Mouse (Mus musculus) midbrain, embryonic 16.5 days (tissue): ENCODE data around the gene Itga11. TPM values are rescaled to one million over a fixed set of nuclear protein-coding genes. Genes with fewer than 3 reads are reported as not detected.
"Not testable (repeated sequence)": the region's sequence is repeated elsewhere in the genome, so short reads cannot be mapped to it uniquely, and the experiment has no call there.

Experiments used
- ATAC-seq: fragments of 200-750 bp; cut with Nextera tagmentation; 2 replicates; pipeline ENCODE4 v1.8.0; 2017; ENCODE audit warnings: moderate TSS enrichment
- H3K27ac ChIP-seq: fragments of 300-500 bp; sonication (generic); 2 replicates; pipeline ENCODE4 v1.5.1; 2014; ENCODE audit warnings: mild to moderate bottlenecking, low read length, mixed read lengths
- H3K27me3 ChIP-seq: fragments of 300-500 bp; sonication (generic); 2 replicates; pipeline ENCODE4 v1.6.1; 2014; ENCODE audit warnings: low read depth, low read length, mixed read lengths; ENCODE audit not compliant: control insufficient read depth, insufficient read depth
- H3K36me3 ChIP-seq: fragments of 300-500 bp; sonication (generic); 2 replicates; pipeline ENCODE4 v1.6.1; 2014; ENCODE audit warnings: mild to moderate bottlenecking, low read length, moderate library complexity, mixed read lengths; ENCODE audit not compliant: control insufficient read depth, insufficient read depth
- H3K4me1 ChIP-seq: fragments of 300-500 bp; sonication (generic); 2 replicates; pipeline ENCODE4 v1.6.1; 2014; ENCODE audit warnings: mild to moderate bottlenecking, low read length, mixed read lengths; ENCODE audit not compliant: control insufficient read depth, insufficient read depth
- H3K4me2 ChIP-seq: fragments of 300-500 bp; sonication (generic); 2 replicates; pipeline ENCODE4 v1.6.1; 2014; ENCODE audit warnings: mild to moderate bottlenecking, low read length, mixed read lengths
- H3K4me3 ChIP-seq: fragments of 300-500 bp; sonication (generic); 2 replicates; pipeline ENCODE4 v1.5.1; 2014; ENCODE audit warnings: low read depth, mild to moderate bottlenecking, low read length, moderate library complexity, mixed read lengths
- H3K9ac ChIP-seq: fragments of 300-500 bp; sonication (generic); 2 replicates; pipeline ENCODE4 v1.6.1; 2014; ENCODE audit warnings: low read depth, low read length, mixed read lengths
- H3K9me3 ChIP-seq: fragments of 300-500 bp; sonication (generic); replicated peaks from 2 replicates; pipeline ENCODE4 v1.6.1; 2014; ENCODE audit warnings: mild to moderate bottlenecking, low read length, mixed read lengths; ENCODE audit not compliant: control insufficient read depth, poor library complexity, severe bottlenecking
- WGBS: fragments of 180-500 bp; shearing (Covaris S2); extraction: QIAGEN DNeasy Blood & Tissue Kit; methylation state at CpG from one replicate; pipeline ENCODE4 v1.1.7; 2014; 5-methylcytosine and 5-hydroxymethylcytosine counted together
- polyA plus RNA-seq: library from polyadenylated mRNA; unstranded; fragments of >200 nt; fragmentation: Nextera tagmentation; extraction: Ambion mirVana; gene quantifications from 2 replicates; pipeline ENCODE4 v1.2.1, GENCODE M21; 2015

The Itga11 gene
- polyA plus RNA-seq, 1 experiment from 2014 or later, result 0.98 TPM

- H3K4me1 ChIP-seq, result peaks cover 21% of the 10 kb centered on the region
- WGBS, result 1% methylated on average over 59 of the region's 68 CpGs
- H3K27ac ChIP-seq, result peak within 1 kb of the TSS; percentile 99
- H3K9ac ChIP-seq, result peak within 1 kb of the TSS; percentile 98
- peak within 1 kb of the TSS; percentile 88 for H3K4me3 ChIP-seq
- ATAC-seq, result peak; percentile 92
- peak within 1 kb of the TSS; percentile 85 for H3K4me2 ChIP-seq
- H3K9me3 ChIP-seq, result no peaks in the 10 kb centered on the region
- no peaks in the 10 kb centered on the region for H3K36me3 ChIP-seq
- H3K27me3 ChIP-seq, result no peaks in the 10 kb centered on the region
Observed at GRCm38 (mm10) chr9:62811516-62812121, 134.0 kb downstream of the Itga11 start, which contains the start of gene Fem1b. Gene Fem1b (minus strand): TSS chr9:62811934.

- ATAC-seq, result peak; percentile 40
- H3K9ac ChIP-seq, result peak overlapping the region; percentile 98
- H3K4me2 ChIP-seq, result peak overlapping the region; percentile 85
- peaks cover 21% of the 10 kb centered on the region for H3K4me1 ChIP-seq
- WGBS, result 3% methylated on average over 14 of the region's 14 CpGs
- no peaks in the 10 kb centered on the region for H3K9me3 ChIP-seq
- H3K36me3 ChIP-seq, result no peaks in the 10 kb centered on the region
- H3K27ac ChIP-seq, result peak overlapping the region; percentile 99
- H3K27me3 ChIP-seq, result no peaks in the 10 kb centered on the region
- peak overlapping the region; percentile 88 for H3K4me3 ChIP-seq
Observed at GRCm38 (mm10) chr9:62812216-62813049, 134.8 kb downstream of the Itga11 start.

- Histone ChIP-seq H3K27ac (no peak overlapping the region), H3K4me1 (peaks cover 6% of the 10 kb centered on the region), H3K4me2 (no peak overlapping the region), H3K36me3 (no peaks in the 10 kb centered on the region), H3K27me3 (no peaks in the 10 kb centered on the region), H3K4me3 (no peak overlapping the region), H3K9me3 (no peaks in the 10 kb centered on the region), H3K9ac (no peak overlapping the region)
- 80% methylated on average over 2 of the region's 2 CpGs for WGBS
- no peak for ATAC-seq
Observed at GRCm38 (mm10) chr9:62814751-62815150, 137.1 kb downstream of the Itga11 start.

- H3K4me3 ChIP-seq, result no peak overlapping the region
- no peak overlapping the region for H3K4me2 ChIP-seq
- no peak for ATAC-seq
- no peaks in the 10 kb centered on the region for H3K36me3 ChIP-seq
- H3K4me1 ChIP-seq, result peaks cover 6% of the 10 kb centered on the region
- no peaks in the 10 kb centered on the region for H3K27me3 ChIP-seq
- no peaks in the 10 kb centered on the region for H3K9me3 ChIP-seq
- H3K27ac ChIP-seq, result no peak overlapping the region
- no peak overlapping the region for H3K9ac ChIP-seq
- 84% methylated on average over 9 of the region's 9 CpGs for WGBS
Observed at GRCm38 (mm10) chr9:62816323-62817098, 138.9 kb downstream of the Itga11 start.

- Histone ChIP-seq H3K36me3 (no peaks in the 10 kb centered on the region), H3K27me3 (no peaks in the 10 kb centered on the region), H3K4me3 (no peak overlapping the region), H3K9ac (no peak overlapping the region), H3K4me1 (peaks cover 5% of the 10 kb centered on the region), H3K27ac (no peak overlapping the region), H3K4me2 (no peak overlapping the region), H3K9me3 (no peaks in the 10 kb centered on the region)
- ATAC-seq, result no peak
- WGBS, result 56% methylated on average over 12 of the region's 12 CpGs
Observed at GRCm38 (mm10) chr9:62817099-62817571, 139.5 kb downstream of the Itga11 start.

- ATAC-seq, result no peak
- Histone ChIP-seq H3K36me3 (no peaks in the 10 kb centered on the region), H3K4me2 (no peak overlapping the region), H3K4me3 (no peak overlapping the region), H3K27ac (no peak overlapping the region), H3K4me1 (no peaks in the 10 kb centered on the region), H3K9ac (no peak overlapping the region), H3K9me3 (no peaks in the 10 kb centered on the region), H3K27me3 (no peaks in the 10 kb centered on the region)
- WGBS, result 77% methylated on average over 4 of the region's 4 CpGs
Observed at GRCm38 (mm10) chr9:62817828-62818614, 140.4 kb downstream of the Itga11 start.

- H3K27ac ChIP-seq, result no peak overlapping the region
- no peak for ATAC-seq
- no peak overlapping the region for H3K4me2 ChIP-seq
- H3K9me3 ChIP-seq, result no peaks in the 10 kb centered on the region
- WGBS, result 83% methylated on average over 3 of the region's 3 CpGs
- H3K4me1 ChIP-seq, result no peaks in the 10 kb centered on the region
- no peaks in the 10 kb centered on the region for H3K27me3 ChIP-seq
- no peak overlapping the region for H3K9ac ChIP-seq
- no peak overlapping the region for H3K4me3 ChIP-seq
- H3K36me3 ChIP-seq, result no peaks in the 10 kb centered on the region
Observed at GRCm38 (mm10) chr9:62819494-62819893, 141.9 kb downstream of the Itga11 start.

- H3K4me1 ChIP-seq, H3K9me3 ChIP-seq, H3K27ac ChIP-seq, H3K4me3 ChIP-seq, H3K27me3 ChIP-seq, ATAC-seq, H3K9ac ChIP-seq, H3K36me3 ChIP-seq, H3K4me2 ChIP-seq: not testable (repeated sequence)
- 85% methylated on average over 6 of the region's 6 CpGs for WGBS
Observed at GRCm38 (mm10) chr9:62819910-62820309, 142.3 kb downstream of the Itga11 start.
